Mouse (Mus musculus) testis, adult 2 months (tissue): ENCODE measurements around the gene Lpar1.

Experiments used
- CTCF ChIP-seq: fragments of 200-500 bp; IDR thresholded peaks from 2 replicates; pipeline ENCODE4 v1.5.1; 2012; ENCODE audit warnings: low read depth, mild to moderate bottlenecking, inconsistent platforms, low read length, moderate library complexity; ENCODE audit not compliant: control insufficient read depth, insufficient read depth, insufficient replicate concordance
- POLR2A ChIP-seq: fragments of 200-500 bp; IDR thresholded peaks from 2 replicates; pipeline ENCODE4 v1.6.1; 2012; ENCODE audit warnings: low read depth, mild to moderate bottlenecking, inconsistent platforms, low read length, moderate library complexity; ENCODE audit not compliant: control insufficient read depth

DNA sequence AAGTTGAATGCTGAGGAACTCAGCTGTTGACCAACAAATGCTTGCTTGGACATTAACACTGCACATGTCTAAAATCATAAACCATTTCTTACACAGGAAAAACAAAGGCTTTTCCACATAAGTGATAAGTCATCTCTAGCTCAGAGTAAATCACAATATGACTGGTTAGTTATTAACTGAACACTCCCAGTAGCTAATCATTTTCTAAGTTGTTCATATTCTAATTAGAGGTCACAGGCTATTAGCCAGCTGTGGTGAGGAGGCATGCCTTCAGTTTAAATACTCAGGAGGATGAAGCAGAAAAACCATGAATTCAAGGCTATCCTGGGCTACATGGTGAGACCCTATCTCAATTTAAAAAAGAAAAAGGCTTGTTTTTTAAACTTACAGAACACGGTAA, 75.1 kb downstream of the Lpar1 start:
- TF ChIP-seq POLR2A (no peak), CTCF (no peak)
